Comparison of ENCODE assay signal across 9 mouse cellular contexts in genomic region chr1:172000641-172001040, GRCm38 (mm10). TPM values are rescaled to one million over a fixed set of nuclear protein-coding genes. Genes with fewer than 3 reads are reported as not detected.
DNase-seq lines count a peak whose midpoint lies in the region; ATAC-seq and TF ChIP-seq lines count a peak whose summit lies in the region.
"Had no signal": no experiment of that assay in that cellular context is flagged by ENCODE, and none has a peak within 500 bp of the region (broad histone marks: within the 10 kb centered on the region; RNA-seq: fewer than 3 reads in every experiment).

No protein-coding gene starts in this region.

- no peaks in the 10 kb centered on the region for H3K27me3 ChIP-seq in forebrain, embryonic 11.5 days (ENCODE audit: control insufficient read depth, insufficient read depth, low read length)
- no peaks in the 10 kb centered on the region for H3K27me3 ChIP-seq in forebrain, embryonic 10.5 days (ENCODE audit: poor library complexity, severe bottlenecking)
- no peaks in the 10 kb centered on the region for H3K27me3 ChIP-seq in forebrain, embryonic 16.5 days (replicated peaks; ENCODE audit: control insufficient read depth, insufficient read depth, low read length)
- H3K27me3 ChIP-seq in kidney, embryonic 15.5 days = no peaks in the 10 kb centered on the region
- no peaks in the 10 kb centered on the region for H3K27me3 ChIP-seq in liver, embryonic 14.5 days (ENCODE audit: control insufficient read depth, insufficient read depth, low read length)
- H3K27me3 ChIP-seq in neural tube, embryonic 13.5 days = no peaks in the 10 kb centered on the region
- H3K27me3 ChIP-seq: liver, embryonic 15.5 days had no signal

- no peak overlapping the region for H3K4me3 ChIP-seq in forebrain, embryonic 11.5 days (ENCODE audit: low read depth, low read length)
- H3K4me3 ChIP-seq in forebrain, embryonic 10.5 days = no peak overlapping the region
- no peak overlapping the region for H3K4me3 ChIP-seq in forebrain, embryonic 16.5 days (replicated peaks; ENCODE audit: low read length)
- H3K4me3 ChIP-seq in kidney, embryonic 15.5 days (replicated peaks) = no peak overlapping the region
- H3K4me3 ChIP-seq in liver, embryonic 14.5 days (ENCODE audit: insufficient read depth in 1 of 2, low read depth in 2 of 2, low read length in 2 of 2) = no peak overlapping the region
- H3K4me3 ChIP-seq in neural tube, embryonic 13.5 days = no peak overlapping the region
- H3K4me3 ChIP-seq: liver, embryonic 15.5 days had no signal

- no peak overlapping the region for H3K9ac ChIP-seq in forebrain, embryonic 11.5 days (ENCODE audit: low read length)
- no peak overlapping the region for H3K9ac ChIP-seq in forebrain, embryonic 16.5 days (replicated peaks; ENCODE audit: low read depth, low read length)
- H3K9ac ChIP-seq in kidney, embryonic 15.5 days = no peak overlapping the region
- H3K9ac ChIP-seq in liver, embryonic 14.5 days (replicated peaks) = no peak overlapping the region
- no peak overlapping the region for H3K9ac ChIP-seq in neural tube, embryonic 13.5 days
- H3K9ac ChIP-seq: liver, embryonic 15.5 days had no signal

- H3K9me3 ChIP-seq in forebrain, embryonic 11.5 days (ENCODE audit: control insufficient read depth, low read length) = no peaks in the 10 kb centered on the region
- H3K9me3 ChIP-seq in forebrain, embryonic 10.5 days = no peaks in the 10 kb centered on the region
- no peaks in the 10 kb centered on the region for H3K9me3 ChIP-seq in forebrain, embryonic 16.5 days (ENCODE audit: control insufficient read depth, low read length)
- H3K9me3 ChIP-seq in kidney, embryonic 15.5 days (replicated peaks) = no peaks in the 10 kb centered on the region
- H3K9me3 ChIP-seq in liver, embryonic 14.5 days (ENCODE audit: control insufficient read depth, low read length) = no peaks in the 10 kb centered on the region
- no peaks in the 10 kb centered on the region for H3K9me3 ChIP-seq in neural tube, embryonic 13.5 days
- H3K9me3 ChIP-seq: liver, embryonic 15.5 days had no signal

- peaks cover 9% of the 10 kb centered on the region for H3K36me3 ChIP-seq in forebrain, embryonic 11.5 days (ENCODE audit: control insufficient read depth, insufficient read depth, low read length)
- peaks cover 59% of the 10 kb centered on the region for H3K36me3 ChIP-seq in forebrain, embryonic 10.5 days (replicated peaks)
- peaks cover 16% of the 10 kb centered on the region for H3K36me3 ChIP-seq in forebrain, embryonic 16.5 days (ENCODE audit: control insufficient read depth, insufficient read depth)
- peaks cover 42% of the 10 kb centered on the region for H3K36me3 ChIP-seq in kidney, embryonic 15.5 days
- H3K36me3 ChIP-seq in liver, embryonic 14.5 days (replicated peaks; ENCODE audit: control insufficient read depth, insufficient read depth, low read depth) = no peaks in the 10 kb centered on the region
- H3K36me3 ChIP-seq in neural tube, embryonic 13.5 days = peaks cover 51% of the 10 kb centered on the region
- H3K36me3 ChIP-seq: liver, embryonic 15.5 days had no signal

- no peak overlapping the region for H3K27ac ChIP-seq in forebrain, embryonic 11.5 days (ENCODE audit: low read depth, low read length)
- H3K27ac ChIP-seq in forebrain, embryonic 10.5 days = no peak overlapping the region
- no peak overlapping the region for H3K27ac ChIP-seq in forebrain, embryonic 16.5 days (ENCODE audit: low read length)
- no peak overlapping the region for H3K27ac ChIP-seq in kidney, embryonic 15.5 days
- H3K27ac ChIP-seq in liver, embryonic 14.5 days = no peak overlapping the region
- H3K27ac ChIP-seq in neural tube, embryonic 13.5 days (replicated peaks) = no peak overlapping the region
- H3K27ac ChIP-seq: liver, embryonic 15.5 days had no signal

- 58% methylated on average over 3 of the region's 3 CpGs for WGBS in forebrain, embryonic 11.5 days
- 57% methylated on average over 3 of the region's 3 CpGs for WGBS in forebrain, embryonic 10.5 days
- WGBS in forebrain, embryonic 16.5 days = 49% methylated on average over 3 of the region's 3 CpGs
- WGBS in kidney, embryonic 15.5 days = 60% methylated on average over 3 of the region's 3 CpGs
- WGBS in liver, embryonic 14.5 days (ENCODE audit: insufficient replicate concordance) = 27% methylated on average over 3 of the region's 3 CpGs
- 56% methylated on average over 3 of the region's 3 CpGs for WGBS in neural tube, embryonic 13.5 days

- no peaks in the 10 kb centered on the region for H3K4me1 ChIP-seq in forebrain, embryonic 11.5 days (replicated peaks; ENCODE audit: control insufficient read depth, insufficient read depth, low read length)
- peaks cover 4% of the 10 kb centered on the region; the same call in 1 of the 2 replicates for H3K4me1 ChIP-seq in forebrain, embryonic 10.5 days
- H3K4me1 ChIP-seq in forebrain, embryonic 16.5 days (replicated peaks; ENCODE audit: control insufficient read depth, insufficient read depth, low read length) = peaks cover 5% of the 10 kb centered on the region
- no peaks in the 10 kb centered on the region for H3K4me1 ChIP-seq in kidney, embryonic 15.5 days
- H3K4me1 ChIP-seq in liver, embryonic 14.5 days (replicated peaks; ENCODE audit: control insufficient read depth in 2 of 2, insufficient read depth in 2 of 2, low read length in 1 of 2) = no peaks in the 10 kb centered on the region
- peaks cover 6% of the 10 kb centered on the region for H3K4me1 ChIP-seq in neural tube, embryonic 13.5 days (replicated peaks)
- H3K4me1 ChIP-seq: liver, embryonic 15.5 days had no signal

- peak; percentile 55 for ATAC-seq in forebrain, embryonic 11.5 days (replicated peaks; ENCODE audit: low FRiP score)
- peak; percentile 55; the same call in 1 of the 2 replicates for ATAC-seq in forebrain, embryonic 16.5 days
- ATAC-seq in kidney, embryonic 15.5 days (replicated peaks; ENCODE audit: low FRiP score) = peak; percentile 59; the same call in 1 of the 2 replicates
- ATAC-seq in liver, embryonic 14.5 days (ENCODE audit: insufficient read depth) = no peak
- ATAC-seq in neural tube, embryonic 13.5 days (ENCODE audit: low read depth) = peak; percentile 61; the same call in 1 of the 2 replicates

- H3K4me2 ChIP-seq in forebrain, embryonic 11.5 days (ENCODE audit: low read depth, low read length, severe bottlenecking) = no peak overlapping the region
- no peak overlapping the region for H3K4me2 ChIP-seq in forebrain, embryonic 16.5 days (ENCODE audit: low read length)
- no peak overlapping the region for H3K4me2 ChIP-seq in kidney, embryonic 15.5 days
- H3K4me2 ChIP-seq in liver, embryonic 14.5 days (ENCODE audit: low read depth) = no peak overlapping the region
- H3K4me2 ChIP-seq in neural tube, embryonic 13.5 days = no peak overlapping the region
- H3K4me2 ChIP-seq: liver, embryonic 15.5 days had no signal

- peak; percentile 82 for DNase-seq in forebrain, embryonic 11.5 days (ENCODE audit: low spot score)
- no peak for DNase-seq in forebrain, embryonic 10.5 days (ENCODE audit: extremely low spot score, low spot score)
- peak; percentile 85 for DNase-seq in ZHBTc4 (ENCODE audit: low read depth, low spot score)
- peak in 2 of 3 experiments; percentile 9 to 22 for DNase-seq in liver, embryonic 14.5 days (ENCODE audit: low read depth in 3 of 3, low spot score in 3 of 3)
- peak; percentile 79 to 91 for DNase-seq in thymus, postnatal 10 days (ENCODE audit: low spot score in 2 of 2)

- TF ChIP-seq EP300 in liver, embryonic 14.5 days (IDR thresholded peaks at IDR 0.05; ENCODE audit: low read depth) = no peak

- peak; percentile 72 for TF ChIP-seq CTCF in liver, embryonic 14.5 days (IDR thresholded peaks at IDR 0.05; ENCODE audit: low read depth)

RNA-seq across cellular contexts. Expression of gene Vangl2, which starts 27.6 kb away (rescaled TPM):
- polyA plus RNA-seq in forebrain, embryonic 11.5 days (2014; fragmentation: Nextera tagmentation; extraction: Ambion mirVana) = 47.0 and 49.3 TPM in 2 replicates
- 40.6 and 41.7 TPM in 2 replicates for polyA plus RNA-seq in forebrain, embryonic 10.5 days (2016; fragmentation: Nextera tagmentation; extraction: Ambion mirVana)
- 40.5 and 42.7 TPM in 2 replicates for polyA plus RNA-seq in forebrain, embryonic 16.5 days (2015; fragmentation: Nextera tagmentation; extraction: Ambion mirVana)
- polyA plus RNA-seq in kidney, embryonic 15.5 days (2015; fragmentation: Nextera tagmentation; extraction: Ambion mirVana) = 17.3 and 17.6 TPM in 2 replicates
- 0.73 and 0.90 TPM in 2 replicates for polyA plus RNA-seq in liver, embryonic 14.5 days (2012; rRNA removed)
- 0.56 and 0.69 TPM in 2 replicates for polyA plus RNA-seq in liver, embryonic 14.5 days (2014; fragmentation: Nextera tagmentation; extraction: Ambion mirVana)
- 46.8 and 50.5 TPM in 2 replicates for polyA plus RNA-seq in neural tube, embryonic 13.5 days (2015; fragmentation: Nextera tagmentation; extraction: Ambion mirVana)

RNA-seq across cellular contexts. Expression of gene Nhlh1, which starts 56.7 kb away (rescaled TPM):
- polyA plus RNA-seq in forebrain, embryonic 11.5 days (2014; fragmentation: Nextera tagmentation; extraction: Ambion mirVana) = 6.0 and 7.6 TPM in 2 replicates
- 1.6 and 2.7 TPM in 2 replicates for polyA plus RNA-seq in forebrain, embryonic 10.5 days (2016; fragmentation: Nextera tagmentation; extraction: Ambion mirVana)
- 2.0 TPM in 2 replicates for polyA plus RNA-seq in forebrain, embryonic 16.5 days (2015; fragmentation: Nextera tagmentation; extraction: Ambion mirVana)
- polyA plus RNA-seq in kidney, embryonic 15.5 days (2015; fragmentation: Nextera tagmentation; extraction: Ambion mirVana) = not detected in 2 replicates
- not detected in 2 replicates for polyA plus RNA-seq in liver, embryonic 14.5 days (2012; rRNA removed)
- not detected in 2 replicates for polyA plus RNA-seq in liver, embryonic 14.5 days (2014; fragmentation: Nextera tagmentation; extraction: Ambion mirVana)
- polyA plus RNA-seq in neural tube, embryonic 13.5 days (2015; fragmentation: Nextera tagmentation; extraction: Ambion mirVana) = 10.4 and 10.8 TPM in 2 replicates
- polyA plus RNA-seq: liver, embryonic 15.5 days had no signal
